Comparison of ENCODE assay signal across 14 mouse cellular contexts in the genomic region with DNA sequence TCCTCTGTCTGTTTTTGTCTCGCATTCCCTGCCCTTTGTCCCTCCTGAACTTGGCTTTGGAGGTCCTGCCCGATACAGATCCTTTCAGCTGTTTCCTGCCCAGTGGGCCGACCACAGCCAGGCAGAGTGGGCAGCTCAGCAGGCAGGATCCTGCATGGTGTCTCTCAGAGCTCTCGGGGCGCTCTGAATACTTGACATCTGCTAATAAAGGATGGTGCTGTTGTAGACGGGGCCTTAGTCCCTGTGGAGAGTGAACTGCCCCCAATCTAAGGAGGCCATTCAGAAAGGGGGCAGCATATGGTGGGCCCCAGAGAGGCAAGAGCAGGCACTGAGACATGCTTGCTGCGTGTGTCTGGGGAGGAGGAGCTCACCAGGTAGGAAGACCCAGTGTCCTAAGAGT. TPM values are rescaled to one million over a fixed set of nuclear protein-coding genes. Genes with fewer than 3 reads are reported as not detected.
DNase-seq lines count a peak whose midpoint lies in the region; ATAC-seq lines count a peak whose summit lies in the region.
"Had no signal": no experiment of that assay in that cellular context is flagged by ENCODE, and none has a peak within 500 bp of the region (broad histone marks: within the 10 kb centered on the region; RNA-seq: fewer than 3 reads in every experiment).

No protein-coding gene starts in this region.

- peaks cover 30% of the 10 kb centered on the region for H3K4me1 ChIP-seq in kidney, embryonic 16.5 days (ENCODE audit: insufficient read depth, low read length)
- peaks cover 23% of the 10 kb centered on the region for H3K4me1 ChIP-seq in embryonic facial prominence, embryonic 12.5 days
- peaks cover 45% of the 10 kb centered on the region for H3K4me1 ChIP-seq in limb, embryonic 13.5 days

- H3K4me3 ChIP-seq in kidney, embryonic 16.5 days (ENCODE audit: low read length), result no peak overlapping the region
- no peak overlapping the region for H3K4me3 ChIP-seq in embryonic facial prominence, embryonic 12.5 days
- H3K4me3 ChIP-seq in limb, embryonic 13.5 days, result no peak overlapping the region
- H3K4me3 ChIP-seq: left cerebral cortex, adult 2 months had no signal

- no peak overlapping the region for H3K4me2 ChIP-seq in kidney, embryonic 16.5 days (replicated peaks; ENCODE audit: low read depth, low read length)
- no peak overlapping the region for H3K4me2 ChIP-seq in embryonic facial prominence, embryonic 12.5 days (replicated peaks)
- H3K4me2 ChIP-seq in limb, embryonic 13.5 days (replicated peaks), result no peak overlapping the region

- H3K9me3 ChIP-seq in kidney, embryonic 16.5 days (ENCODE audit: low read length), result no peaks in the 10 kb centered on the region
- no peaks in the 10 kb centered on the region for H3K9me3 ChIP-seq in embryonic facial prominence, embryonic 12.5 days
- no peaks in the 10 kb centered on the region for H3K9me3 ChIP-seq in limb, embryonic 13.5 days

- peak overlapping the region; percentile 49; the same call in 1 of the 2 replicates for H3K27ac ChIP-seq in kidney, embryonic 16.5 days (ENCODE audit: low read length)
- no peak overlapping the region for H3K27ac ChIP-seq in embryonic facial prominence, embryonic 12.5 days
- H3K27ac ChIP-seq in limb, embryonic 13.5 days, result no peak overlapping the region; the same call in 1 of the 2 replicates
- H3K27ac ChIP-seq: left cerebral cortex, adult 2 months had no signal

- peak; percentile 19 for DNase-seq in embryo, embryonic 9.5 days (ENCODE audit: extremely low spot score)
- no peak for DNase-seq in embryo, embryonic 10 days (ENCODE audit: low spot score)
- DNase-seq in kidney, adult 18-20 months, result no peak
- DNase-seq in thymus, postnatal 25 days, result no peak
- no peak for DNase-seq in layer of hippocampus, adult 18-20 months (ENCODE audit: low spot score in 2 of 2)
- DNase-seq: adrenal gland, postnatal 10 days; cerebellum, adult 2 months; lung, postnatal 36 days had no signal

- H3K9ac ChIP-seq in kidney, embryonic 16.5 days (replicated peaks; ENCODE audit: low read length), result 0 out of 2 replicates have a peak overlapping the region, but pooled peaks have one; percentile 35
- no peak overlapping the region for H3K9ac ChIP-seq in embryonic facial prominence, embryonic 12.5 days
- peak overlapping the region; percentile 31; the same call in 1 of the 2 replicates for H3K9ac ChIP-seq in limb, embryonic 13.5 days

- H3K36me3 ChIP-seq in kidney, embryonic 16.5 days (ENCODE audit: insufficient read depth, low read length), result no peaks in the 10 kb centered on the region
- H3K36me3 ChIP-seq in embryonic facial prominence, embryonic 12.5 days, result no peaks in the 10 kb centered on the region
- no peaks in the 10 kb centered on the region for H3K36me3 ChIP-seq in limb, embryonic 13.5 days

- peak; percentile 23; the same call in 1 of the 2 replicates for ATAC-seq in kidney, embryonic 16.5 days (ENCODE audit: low FRiP score, low TSS enrichment)
- 0 out of 2 replicates have a peak, but pooled peaks have one; percentile 35 for ATAC-seq in embryonic facial prominence, embryonic 12.5 days (ENCODE audit: insufficient number of reproducible peaks, insufficient read depth, low FRiP score, low TSS enrichment)
- ATAC-seq in limb, embryonic 13.5 days (ENCODE audit: low FRiP score, low read depth), result no peak

- 38% methylated on average over 7 of the region's 7 CpGs for WGBS in kidney, embryonic 16.5 days
- WGBS in embryonic facial prominence, embryonic 12.5 days, result 29% methylated on average over 7 of the region's 7 CpGs
- WGBS in limb, embryonic 13.5 days, result 27% methylated on average over 7 of the region's 7 CpGs

- no peaks in the 10 kb centered on the region for H3K27me3 ChIP-seq in kidney, embryonic 16.5 days (ENCODE audit: insufficient read depth, low read length)
- no peaks in the 10 kb centered on the region for H3K27me3 ChIP-seq in embryonic facial prominence, embryonic 12.5 days
- no peaks in the 10 kb centered on the region for H3K27me3 ChIP-seq in limb, embryonic 13.5 days

RNA-seq across cellular contexts. Expression of a gene that starts 53.6 kb away (rescaled TPM):
- polyA plus RNA-seq in kidney, embryonic 16.5 days (2015; fragmentation: Nextera tagmentation; extraction: Ambion mirVana), result 2.8 and 3.7 TPM in 2 replicates
- polyA plus RNA-seq in embryonic facial prominence, embryonic 12.5 days (2016; fragmentation: Nextera tagmentation; extraction: Ambion mirVana), result 0.13 and 0.69 TPM in 2 replicates
- polyA plus RNA-seq in limb, embryonic 13.5 days (2015; fragmentation: Nextera tagmentation; extraction: Ambion mirVana), result 0.17 and 0.22 TPM in 2 replicates
- not detected for total RNA-seq in layer of hippocampus, adult 18-20 months (2021)
- total RNA-seq: adrenal gland, postnatal 10 days; left cerebral cortex, adult 2 months; MEL had no signal
- polyA plus RNA-seq: intestine, embryonic 14.5 days had no signal

RNA-seq across cellular contexts. Expression of a gene that starts 57.8 kb away (rescaled TPM):
- 33.4 and 33.9 TPM in 2 replicates for polyA plus RNA-seq in kidney, embryonic 16.5 days (2015; fragmentation: Nextera tagmentation; extraction: Ambion mirVana)
- polyA plus RNA-seq in embryonic facial prominence, embryonic 12.5 days (2016; fragmentation: Nextera tagmentation; extraction: Ambion mirVana), result 36.7 and 38.6 TPM in 2 replicates
- polyA plus RNA-seq in limb, embryonic 13.5 days (2015; fragmentation: Nextera tagmentation; extraction: Ambion mirVana), result 33.7 and 35.8 TPM in 2 replicates
- 10 to 100 TPM; 46.9 to 48.9 TPM for total RNA-seq in layer of hippocampus, adult 18-20 months (2021)
